Mouse (Mus musculus) forebrain, embryonic 11.5 days (tissue): ENCODE results near the gene Eea1. TPM values are rescaled to one million over a fixed set of nuclear protein-coding genes. Genes with fewer than 3 reads are reported as not detected.

Experiments used
- ATAC-seq: fragments of 200-750 bp; cut with Nextera tagmentation; replicated peaks from 2 replicates; pipeline ENCODE4 v1.8.0; 2017; ENCODE audit warnings: moderate TSS enrichment; ENCODE audit not compliant: low FRiP score
- DNase-seq: peaks from one replicate; pipeline ENCODE4 v3.0.0-alpha.2; 2017; ENCODE audit warnings: low spot score
- H3K27ac ChIP-seq: fragments of 300-500 bp; sonication (generic); 2 replicates; pipeline ENCODE4 v1.5.1; 2014; ENCODE audit warnings: low read depth, low read length
- H3K27me3 ChIP-seq: fragments of 300-500 bp; sonication (generic); 2 replicates; pipeline ENCODE4 v1.6.1; 2014; ENCODE audit warnings: mild to moderate bottlenecking, low read length, mixed read lengths; ENCODE audit not compliant: control insufficient read depth, insufficient read depth
- H3K36me3 ChIP-seq: fragments of 300-500 bp; sonication (generic); 2 replicates; pipeline ENCODE4 v1.6.1; 2014; ENCODE audit warnings: mild to moderate bottlenecking, low read length, moderate library complexity, mixed read lengths; ENCODE audit not compliant: control insufficient read depth, insufficient read depth
- H3K4me1 ChIP-seq: fragments of 300-500 bp; sonication (generic); replicated peaks from 2 replicates; pipeline ENCODE4 v1.6.1; 2014; ENCODE audit warnings: low read length, mixed read lengths; ENCODE audit not compliant: control insufficient read depth, insufficient read depth
- H3K4me2 ChIP-seq: fragments of 300-500 bp; sonication (generic); 2 replicates; pipeline ENCODE4 v1.6.1; 2014; ENCODE audit warnings: low read depth, mild to moderate bottlenecking, low read length, moderate library complexity, mixed read lengths; ENCODE audit not compliant: severe bottlenecking
- H3K4me3 ChIP-seq: fragments of 300-500 bp; sonication (generic); 2 replicates; pipeline ENCODE4 v1.5.1; 2014; ENCODE audit warnings: low read depth, low read length
- H3K9ac ChIP-seq: fragments of 300-500 bp; sonication (generic); 2 replicates; pipeline ENCODE4 v1.6.1; 2014; ENCODE audit warnings: low read length
- H3K9me3 ChIP-seq: fragments of 300-500 bp; sonication (generic); 2 replicates; pipeline ENCODE4 v1.6.1; 2016; ENCODE audit warnings: low read length, mixed read lengths; ENCODE audit not compliant: control insufficient read depth
- WGBS: fragments of 180-500 bp; shearing (Covaris S2); extraction: QIAGEN DNeasy Blood & Tissue Kit; methylation state at CpG from one replicate; pipeline ENCODE4 v1.1.7; 2014; 5-methylcytosine and 5-hydroxymethylcytosine counted together
- polyA plus RNA-seq: library from polyadenylated mRNA; unstranded; fragments of >200 nt; fragmentation: Nextera tagmentation; extraction: Ambion mirVana; gene quantifications from 2 replicates; pipeline ENCODE4 v1.2.1, GENCODE M21; 2014

Gene Eea1
- polyA plus RNA-seq: 12.0 and 14.8 TPM in 2 replicates

- Histone ChIP-seq H3K9me3 (no peaks in the 10 kb centered on the region), H3K4me1 (no peaks in the 10 kb centered on the region; the same call in 1 of the 2 replicates), H3K4me2 (peak within 1 kb of the TSS; percentile 87), H3K36me3 (no peaks in the 10 kb centered on the region), H3K4me3 (peak within 1 kb of the TSS; percentile 74), H3K9ac (peak within 1 kb of the TSS; percentile 81), H3K27ac (peak within 1 kb of the TSS; percentile 74), H3K27me3 (no peaks in the 10 kb centered on the region)
- WGBS: 1% methylated on average over 55 of the region's 59 CpGs
- ATAC-seq (peak; percentile 98), DNase-seq (peak; percentile 96)
These were observed at the start of gene Eea1 for GRCm38 (mm10) chr10:95940046-95940900. TSS of gene Eea1 (plus strand) at chr10:95940650.

GRCm38 (mm10) chr10:95891214-95891960, 49.1 kb upstream of the Eea1 start:
- 76% methylated on average over 7 of the region's 7 CpGs for WGBS

GRCm38 (mm10) chr10:95892132-95892531, 48.3 kb upstream of the Eea1 start:
- ATAC-seq (no peak), DNase-seq (no peak)
- Histone ChIP-seq H3K4me1 (no peaks in the 10 kb centered on the region), H3K27me3 (no peaks in the 10 kb centered on the region), H3K27ac (no peak overlapping the region), H3K9ac (no peak overlapping the region), H3K4me3 (no peak overlapping the region), H3K4me2 (no peak overlapping the region), H3K9me3 (no peaks in the 10 kb centered on the region), H3K36me3 (no peaks in the 10 kb centered on the region)
- 84% methylated on average over 9 of the region's 9 CpGs for WGBS

More at GRCm38 (mm10) chr10:95891214-95891960, 49.1 kb upstream of the Eea1 start:
- DNase-seq (no peak), ATAC-seq (no peak)
- Histone ChIP-seq H3K4me1 (no peaks in the 10 kb centered on the region), H3K4me3 (no peak overlapping the region), H3K27ac (no peak overlapping the region), H3K36me3 (no peaks in the 10 kb centered on the region), H3K4me2 (no peak overlapping the region), H3K9ac (no peak overlapping the region), H3K27me3 (no peaks in the 10 kb centered on the region), H3K9me3 (no peaks in the 10 kb centered on the region)

GRCm38 (mm10) chr10:95893291-95893932, 47.0 kb upstream of the Eea1 start:
- no peak overlapping the region for H3K27ac ChIP-seq
- 86% methylated on average over 14 of the region's 14 CpGs for WGBS
- no peak overlapping the region for H3K4me3 ChIP-seq
- no peak overlapping the region for H3K4me2 ChIP-seq
- no peak for ATAC-seq
- H3K9me3 ChIP-seq: no peaks in the 10 kb centered on the region
- no peaks in the 10 kb centered on the region for H3K36me3 ChIP-seq
- H3K9ac ChIP-seq: no peak overlapping the region
- no peak for DNase-seq
- no peaks in the 10 kb centered on the region for H3K27me3 ChIP-seq
- H3K4me1 ChIP-seq: no peaks in the 10 kb centered on the region

GRCm38 (mm10) chr10:95894036-95894855, 46.2 kb upstream of the Eea1 start:
- Histone ChIP-seq H3K4me3 (peak overlapping the region; percentile 12; the same call in 1 of the 2 replicates), H3K9me3 (no peaks in the 10 kb centered on the region), H3K4me1 (no peaks in the 10 kb centered on the region), H3K27ac (no peak overlapping the region), H3K36me3 (no peaks in the 10 kb centered on the region), H3K4me2 (peak overlapping the region; percentile 40; the same call in 1 of the 2 replicates), H3K9ac (peak overlapping the region; percentile 31; the same call in 1 of the 2 replicates), H3K27me3 (no peaks in the 10 kb centered on the region)
- ATAC-seq (0 out of 2 replicates have a peak, but pooled peaks have one; percentile 28), DNase-seq (peak; percentile 54)
- WGBS: 44% methylated on average over 17 of the region's 17 CpGs

GRCm38 (mm10) chr10:95894856-95895386, 45.5 kb upstream of the Eea1 start:
- peak; percentile 80; the same call in 1 of the 2 replicates for ATAC-seq
- WGBS: 47% methylated on average over 10 of the region's 10 CpGs
- no peak overlapping the region for H3K27ac ChIP-seq
- no peaks in the 10 kb centered on the region for H3K9me3 ChIP-seq
- no peaks in the 10 kb centered on the region for H3K36me3 ChIP-seq
- peak overlapping the region; percentile 12; the same call in 1 of the 2 replicates for H3K4me3 ChIP-seq
- peak overlapping the region; percentile 40; the same call in 1 of the 2 replicates for H3K4me2 ChIP-seq
- peak overlapping the region; percentile 31; the same call in 1 of the 2 replicates for H3K9ac ChIP-seq
- peak; percentile 67 for DNase-seq
- no peaks in the 10 kb centered on the region for H3K27me3 ChIP-seq
- H3K4me1 ChIP-seq: no peaks in the 10 kb centered on the region

- DNase-seq (no peak), ATAC-seq (no peak)
- no peaks in the 10 kb centered on the region for H3K36me3 ChIP-seq
- no peaks in the 10 kb centered on the region for H3K9me3 ChIP-seq
- 71% methylated on average over 5 of the region's 5 CpGs for WGBS
- H3K9ac ChIP-seq: no peak overlapping the region
- H3K27ac ChIP-seq: no peak overlapping the region
- H3K4me3 ChIP-seq: no peak overlapping the region
- no peak overlapping the region for H3K4me2 ChIP-seq
- H3K27me3 ChIP-seq: no peaks in the 10 kb centered on the region
- H3K4me1 ChIP-seq: no peaks in the 10 kb centered on the region
These were observed 41.8 kb upstream of the Eea1 start for GRCm38 (mm10) chr10:95898471-95899154.
